Mouse (Mus musculus) retina, postnatal 7 days (tissue): ENCODE results near the gene Fgfr2.

Experiments used
- DNase-seq: peaks from one replicate; pipeline ENCODE4 v3.0.0-alpha.2; 2012; ENCODE audit warnings: low read depth, low spot score

Fgfr2 gene

DNA sequence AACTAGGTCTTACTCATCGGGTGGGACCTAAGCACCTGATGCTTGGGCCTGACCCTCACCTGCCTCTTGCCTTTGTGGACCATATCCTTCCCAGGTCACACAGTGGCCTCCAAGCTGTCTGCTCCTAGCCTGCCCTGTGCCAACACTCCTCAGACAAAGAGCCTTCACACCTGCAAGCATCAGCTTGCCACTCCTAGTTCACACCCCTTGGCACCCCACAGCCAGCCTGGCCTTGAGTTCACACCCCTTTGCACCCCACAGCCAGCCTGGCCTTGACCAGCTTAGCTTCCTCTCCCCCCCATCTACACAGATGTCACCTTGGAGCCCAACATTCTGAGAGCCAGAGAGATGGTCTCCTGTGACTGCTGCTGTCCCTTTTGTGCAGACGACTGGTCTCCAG, 319.8 kb downstream of the Fgfr2 start:
- DNase-seq = no peak

DNA sequence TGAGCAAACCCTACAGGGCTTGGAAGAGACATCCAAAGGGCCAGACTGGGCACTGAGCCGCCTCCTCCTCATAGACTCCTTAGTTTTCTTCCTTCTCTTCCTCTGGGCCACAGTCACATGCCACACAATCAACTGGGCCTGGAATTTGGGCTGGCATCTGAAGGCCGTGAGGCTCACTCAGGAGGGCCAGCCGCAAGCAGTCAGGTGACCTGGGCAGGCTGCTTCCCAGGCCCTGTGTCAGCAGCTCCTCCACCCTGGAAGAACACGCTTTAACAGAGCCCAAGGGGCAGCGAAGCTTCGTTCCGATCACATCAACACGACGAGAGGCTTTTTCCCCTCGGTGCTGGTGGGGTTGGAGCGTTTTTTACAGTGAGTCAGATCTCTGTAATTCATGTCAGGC, 320.5 kb downstream of the Fgfr2 start:
- no peak for DNase-seq

DNA sequence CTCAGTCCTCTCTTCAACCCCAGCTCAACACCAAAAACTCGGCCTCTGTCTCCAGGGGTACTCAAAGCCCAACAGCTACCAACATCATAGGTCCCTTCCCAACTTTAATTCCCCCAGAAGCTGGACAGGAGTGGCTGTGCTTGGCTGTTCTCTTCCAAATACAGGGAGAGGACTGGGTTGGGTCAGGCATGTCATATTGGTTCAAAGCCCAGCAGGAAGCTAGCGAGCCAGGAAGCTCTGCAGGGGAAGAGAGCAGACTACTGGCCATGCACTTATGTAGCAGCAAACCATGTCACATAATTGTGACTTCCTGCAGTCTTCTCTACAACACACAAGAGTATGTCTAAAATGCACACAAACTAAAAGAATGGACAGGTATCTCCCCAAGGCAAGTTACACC, 321.1 kb downstream of the Fgfr2 start:
- DNase-seq = no peak

GRCm38 (mm10) chr7:132801509-132801908, 321.6 kb downstream of the Fgfr2 start:
- DNase-seq = no peak

GRCm38 (mm10) chr7:132800868-132801267, 322.3 kb downstream of the Fgfr2 start:
- no peak for DNase-seq

- no peak for DNase-seq
These were observed 323.8 kb downstream of the Fgfr2 start for GRCm38 (mm10) chr7:132799119-132800016.

- DNase-seq = no peak
These were observed 328.0 kb downstream of the Fgfr2 start for GRCm38 (mm10) chr7:132795141-132795540.

- no peak for DNase-seq
These were observed 329.7 kb downstream of the Fgfr2 start for GRCm38 (mm10) chr7:132793467-132793866.

- DNase-seq = no peak
These were observed 332.5 kb downstream of the Fgfr2 start for GRCm38 (mm10) chr7:132790447-132791219.

DNA sequence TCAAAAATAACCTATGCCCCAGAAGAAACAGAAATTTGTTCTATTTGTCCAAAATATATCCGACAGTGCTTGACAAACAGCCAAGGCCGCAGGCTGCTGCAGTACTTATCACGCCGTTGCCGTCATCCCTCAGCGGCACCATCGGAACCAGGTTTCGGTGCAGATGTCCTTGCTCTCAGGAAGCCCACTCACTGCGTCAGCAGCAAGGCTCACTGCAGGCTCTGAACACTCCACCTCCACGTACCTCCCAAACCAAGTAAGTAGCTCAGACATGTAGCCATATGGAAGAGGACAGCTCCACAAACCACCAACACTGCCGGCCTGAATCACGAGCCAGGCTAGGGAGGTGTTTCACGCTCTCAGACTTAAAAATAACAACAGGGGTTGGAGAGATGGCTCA, 334.3 kb downstream of the Fgfr2 start:
- no peak for DNase-seq

DNA sequence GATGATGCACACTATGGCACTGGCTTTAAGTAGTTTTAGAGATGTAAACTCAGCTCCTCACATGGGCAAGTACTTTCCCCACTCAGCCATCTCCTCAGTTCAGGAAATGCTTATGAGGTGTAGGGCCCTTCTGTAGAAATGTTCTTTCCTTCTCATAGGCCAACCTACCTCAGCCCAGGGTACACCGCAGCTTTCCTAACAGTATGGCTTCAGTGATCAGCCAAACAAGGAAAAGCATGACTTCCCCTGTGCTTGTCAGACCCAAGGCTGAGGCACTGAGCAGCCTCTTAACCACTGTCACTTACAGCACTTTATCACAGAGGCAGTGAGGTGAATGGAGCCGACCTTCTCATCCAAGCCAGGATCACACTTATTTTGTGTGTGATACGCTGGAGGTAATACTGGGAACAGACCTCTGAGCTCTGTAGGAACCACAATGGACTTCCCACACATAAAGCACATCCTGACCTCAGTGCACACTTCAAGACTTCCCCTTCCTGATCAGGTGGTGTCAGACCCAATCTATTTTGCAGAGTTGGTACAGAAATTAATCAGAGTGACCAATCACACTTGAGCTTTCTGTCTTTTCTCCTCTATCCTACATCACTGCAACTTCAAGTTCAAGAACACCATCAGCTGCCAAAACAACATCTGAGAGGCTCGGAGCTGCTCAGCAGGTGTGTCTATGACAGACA, 335.5 kb downstream of the Fgfr2 start:
- DNase-seq = no peak

- no peak for DNase-seq
These were observed 336.1 kb downstream of the Fgfr2 start for GRCm38 (mm10) chr7:132787022-132787421.

DNA sequence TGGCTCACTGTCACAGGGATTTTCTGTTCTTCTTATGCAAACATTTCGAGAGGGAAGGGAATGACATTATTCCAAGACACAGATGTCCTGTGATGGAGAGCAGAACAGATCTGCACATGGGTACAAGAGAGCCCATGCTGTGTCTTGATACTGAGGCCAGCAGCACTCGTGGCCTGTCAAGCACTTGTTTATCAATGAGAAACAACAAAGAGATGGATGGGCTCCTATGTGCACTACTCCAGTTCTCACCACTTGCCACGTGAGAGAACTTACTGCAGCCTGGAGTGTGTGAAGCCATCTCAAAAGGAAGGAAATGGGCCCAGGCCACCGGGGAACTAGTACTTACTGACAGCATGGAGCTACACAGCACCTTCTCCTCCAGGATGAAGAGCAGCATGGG, 336.6 kb downstream of the Fgfr2 start:
- no peak for DNase-seq

DNA sequence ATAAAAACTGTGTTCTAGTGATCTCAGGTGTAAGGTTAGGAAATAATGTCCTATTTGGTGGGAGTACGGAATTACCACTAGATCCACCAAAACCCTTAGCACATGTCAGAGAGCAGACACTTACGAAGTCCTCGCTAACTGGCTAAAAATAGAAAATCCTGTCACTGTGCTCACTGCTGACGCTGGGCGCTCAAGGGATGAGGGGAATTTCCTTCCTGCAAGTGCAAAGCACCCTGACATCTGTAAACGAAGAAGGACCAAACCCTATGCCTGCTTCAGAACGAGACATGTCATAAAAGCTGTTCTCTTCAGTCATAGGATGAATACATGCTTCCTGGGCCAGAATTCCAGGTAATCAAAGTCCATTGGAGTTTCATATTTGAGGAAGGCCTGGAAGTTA, 337.1 kb downstream of the Fgfr2 start:
- DNase-seq = no peak

DNA sequence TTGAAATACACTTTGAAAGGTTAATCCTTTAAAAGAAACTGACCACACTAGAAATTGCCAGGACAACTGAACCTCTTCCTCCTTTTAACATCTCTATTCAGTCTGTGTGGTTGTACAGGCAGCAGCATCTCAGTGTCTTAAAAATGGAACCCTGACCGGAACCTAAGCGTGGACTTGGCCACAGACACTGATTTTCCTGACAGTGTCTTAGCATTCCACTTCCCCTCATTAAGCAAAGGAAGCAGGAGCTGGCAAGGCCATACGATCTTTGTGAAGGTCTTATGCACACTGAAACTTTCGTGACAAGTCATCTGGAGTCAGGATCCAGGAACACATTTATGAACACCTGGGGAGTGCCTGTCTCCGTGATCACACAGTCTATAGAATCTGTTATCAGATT, 339.0 kb downstream of the Fgfr2 start:
- no peak for DNase-seq

GRCm38 (mm10) chr7:132781850-132782249, 341.3 kb downstream of the Fgfr2 start:
- peak; percentile 57 for DNase-seq

DNA sequence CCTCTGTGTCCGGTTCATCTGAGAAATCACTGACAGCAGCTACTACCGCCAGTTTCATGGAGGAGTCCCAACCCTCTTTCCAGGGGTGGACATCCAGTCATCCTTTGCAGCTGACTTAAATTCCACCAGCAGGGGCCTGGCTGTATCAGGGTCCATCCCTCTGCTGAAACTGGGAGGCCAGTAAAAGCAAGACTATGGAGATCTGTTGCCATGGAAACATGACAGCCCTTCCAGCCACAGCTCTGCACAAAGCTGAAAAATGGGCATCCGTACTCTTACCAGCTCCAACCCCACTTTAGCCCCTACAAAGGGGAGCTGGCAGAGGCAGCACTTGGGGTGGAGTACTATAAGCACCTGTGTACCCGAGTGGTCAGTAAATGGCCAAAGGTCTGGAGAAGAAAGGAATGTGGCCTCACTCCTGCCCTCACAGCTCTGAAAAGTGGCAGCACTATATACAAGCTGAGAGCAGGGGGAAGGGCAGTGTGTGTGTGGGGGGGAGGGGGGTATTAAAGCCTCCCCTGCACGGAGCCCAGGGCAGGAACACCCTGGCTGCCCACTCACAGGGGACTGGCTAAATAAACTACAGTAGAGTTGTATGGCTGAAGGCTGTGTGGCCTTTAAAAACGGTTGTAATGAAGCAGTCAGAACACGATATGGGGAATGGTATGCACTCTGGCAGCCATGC, 341.9 kb downstream of the Fgfr2 start:
- DNase-seq = no peak

DNA sequence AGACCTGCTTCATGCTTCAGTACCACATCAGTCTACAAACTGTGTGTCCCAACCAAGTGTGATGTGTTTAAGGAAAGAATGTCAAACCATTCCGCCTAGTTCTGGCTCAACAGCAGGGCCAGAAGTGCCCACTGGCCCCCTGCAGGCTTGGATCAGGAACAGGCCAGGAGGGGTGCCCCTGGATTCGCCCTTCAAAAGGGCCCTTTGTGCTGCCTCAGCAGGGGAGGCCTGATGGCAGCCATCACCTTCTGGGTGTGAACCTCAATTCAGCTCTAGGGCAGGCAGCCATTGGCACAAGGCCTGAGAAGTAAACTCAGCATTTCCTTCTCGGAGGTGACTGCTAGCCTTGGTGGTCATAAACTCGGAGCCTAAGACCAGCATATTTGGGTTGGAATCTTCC, 342.5 kb downstream of the Fgfr2 start:
- no peak for DNase-seq

DNA sequence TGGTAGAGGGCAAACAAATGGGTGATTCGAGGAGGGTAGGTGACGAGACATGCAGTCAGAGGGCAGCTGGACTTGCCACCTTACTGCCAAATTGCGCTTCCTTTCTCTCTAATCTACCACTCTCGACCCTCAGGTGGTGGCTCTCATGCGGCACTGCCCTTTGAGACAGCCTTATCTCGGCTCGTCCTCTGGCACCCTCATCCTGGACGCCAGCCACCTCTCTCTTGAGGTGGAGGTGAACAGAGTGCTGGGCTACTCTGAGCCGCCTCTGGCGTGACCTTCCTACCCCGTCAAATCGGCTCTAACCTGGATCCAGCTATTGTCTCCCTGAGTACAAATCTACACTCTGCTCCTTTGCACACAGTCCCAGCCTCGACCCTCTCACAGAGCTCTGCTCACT, 344.5 kb downstream of the Fgfr2 start:
- no peak for DNase-seq

DNA sequence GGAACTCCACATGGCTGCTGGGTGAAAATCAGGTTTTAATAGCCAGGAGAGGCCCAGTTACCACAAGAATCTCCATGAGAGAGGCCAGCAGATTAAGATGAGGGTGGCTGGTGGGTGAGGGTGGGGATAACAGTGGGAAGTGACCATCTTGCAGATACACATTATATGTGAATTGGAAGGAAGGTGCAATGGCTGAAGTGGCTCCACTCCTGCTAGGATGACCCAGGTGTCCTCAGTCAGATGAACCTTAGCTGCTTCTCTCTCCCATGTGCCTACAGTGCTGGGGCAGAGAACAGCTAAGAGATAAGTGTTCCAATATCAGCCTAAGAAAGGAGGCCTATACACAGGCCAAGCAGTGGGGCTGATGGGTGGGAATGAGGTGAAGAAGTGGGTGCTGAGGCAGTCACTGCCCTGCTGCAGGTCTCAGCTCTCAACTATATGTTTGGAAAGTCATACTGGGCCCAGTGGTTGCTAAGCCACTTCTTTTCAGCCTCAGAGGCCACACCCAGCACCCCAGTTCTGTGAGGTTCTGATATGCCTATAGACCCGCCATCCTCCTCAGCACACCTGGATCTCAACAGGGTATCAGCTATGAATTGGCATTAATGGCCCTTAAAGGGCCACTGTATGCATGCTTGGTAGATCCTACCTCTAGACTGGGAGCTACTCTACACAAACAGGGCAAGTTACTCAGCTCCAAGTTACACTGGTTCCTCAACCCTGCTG, 345.3 kb downstream of the Fgfr2 start:
- DNase-seq = no peak

- no peak for DNase-seq
These were observed 346.0 kb downstream of the Fgfr2 start for GRCm38 (mm10) chr7:132777117-132777516.
